Mouse (Mus musculus) MEL (cell line): ENCODE data around the gene Gdf11. TPM values are rescaled to one million over a fixed set of nuclear protein-coding genes. Genes with fewer than 3 reads are reported as not detected.

Experiments used
- DNase-seq: peaks from one replicate; pipeline ENCODE4 v3.0.0; 2011; ENCODE audit warnings: low read depth, low spot score
- H3K27ac ChIP-seq: 2 replicates; pipeline ENCODE4 v1.5.1; 2012; ENCODE audit warnings: low read depth, mild to moderate bottlenecking, control low read depth, low read length, moderate library complexity; ENCODE audit not compliant: control insufficient read depth
- H3K27me3 ChIP-seq, 2 experiments: fragments of 150-350 bp in 1 of 2; sonication (generic) in 1 of 2; 2 replicates each; pipeline ENCODE4 v1.6.1; 2012; ENCODE audit warnings: low read length in 2 of 2, mild to moderate bottlenecking in 2 of 2, improper control_type of control experiment in 1 of 2, moderate library complexity in 1 of 2; ENCODE audit not compliant: insufficient read depth in 2 of 2, control insufficient read depth in 1 of 2
- H3K36me3 ChIP-seq, 2 experiments: 2 replicates each; pipeline ENCODE4 v1.6.1; 2012 to 2014; ENCODE audit warnings: low read length in 2 of 2, improper control_type of control experiment in 1 of 2, inconsistent platforms in 1 of 2, mild to moderate bottlenecking in 1 of 2; ENCODE audit not compliant: insufficient read depth in 2 of 2, control insufficient read depth in 1 of 2
- H3K4me1 ChIP-seq, 2 experiments: fragments of 150-350 bp in 1 of 2; sonication (generic) in 1 of 2; 2 replicates each; pipeline ENCODE4 v1.6.1; 2012; ENCODE audit warnings: low read length in 2 of 2, improper control_type of control experiment in 1 of 2, mild to moderate bottlenecking in 1 of 2; ENCODE audit not compliant: insufficient read depth in 2 of 2, control insufficient read depth in 1 of 2
- H3K4me3 ChIP-seq, 2 experiments: fragments of 150-350 bp in 1 of 2; sonication (generic) in 1 of 2; 2 replicates each; pipeline ENCODE4 v1.5.1; 2012; ENCODE audit warnings: low read depth in 2 of 2, low read length in 2 of 2, mild to moderate bottlenecking in 2 of 2, moderate library complexity in 2 of 2, control low read depth in 1 of 2, improper control_type of control experiment in 1 of 2; ENCODE audit not compliant: control insufficient read depth in 1 of 2, insufficient read depth in 1 of 2
- H3K79me2 ChIP-seq: 2 replicates; pipeline ENCODE4 v1.6.1; 2012; ENCODE audit warnings: mild to moderate bottlenecking, low read length, moderate library complexity; ENCODE audit not compliant: control insufficient read depth, poor library complexity, insufficient read depth
- H3K9ac ChIP-seq: 2 replicates; pipeline ENCODE4 v1.6.1; 2012; ENCODE audit warnings: low read depth, mild to moderate bottlenecking, control low read depth, low read length, moderate library complexity; ENCODE audit not compliant: control insufficient read depth, poor library complexity, severe bottlenecking
- H3K9me3 ChIP-seq: fragments of 150-350 bp; sonication (generic); replicated peaks from 2 replicates; pipeline ENCODE4 v1.6.1; 2012; ENCODE audit warnings: mild to moderate bottlenecking, low read length, improper control_type of control experiment, moderate library complexity; ENCODE audit not compliant: insufficient read depth
- CHD2 ChIP-seq: IDR thresholded peaks from 2 replicates; pipeline ENCODE4 v1.6.1; 2011; ENCODE audit warnings: low read length, improper control_type of control experiment
- E2F4 ChIP-seq: IDR thresholded peaks from 2 replicates; pipeline ENCODE4 v1.6.1; 2011; ENCODE audit warnings: low read depth, low read length, improper control_type of control experiment, borderline replicate concordance
- ELF1 ChIP-seq: IDR thresholded peaks from 2 replicates; pipeline ENCODE4 v1.6.1; 2014; ENCODE audit warnings: low read depth, mild to moderate bottlenecking, inconsistent platforms, low read length, improper control_type of control experiment, moderate library complexity
- ETS1 ChIP-seq: IDR thresholded peaks from 2 replicates; pipeline ENCODE4 v1.6.1; 2012; ENCODE audit warnings: low read depth, mild to moderate bottlenecking, inconsistent platforms, low read length, improper control_type of control experiment, moderate library complexity
- GATA1 ChIP-seq: IDR thresholded peaks from 2 replicates; pipeline ENCODE4 v1.6.1; 2011; ENCODE audit warnings: low read depth, low read length, improper control_type of control experiment
- JUND ChIP-seq: IDR thresholded peaks from 2 replicates; pipeline ENCODE4 v1.6.1; 2011; ENCODE audit warnings: low read depth, mild to moderate bottlenecking, improper control_type of control experiment, low read length
- KAT2A ChIP-seq: conservative IDR thresholded peaks from 2 replicates; pipeline ENCODE4 v1.6.1; 2012; ENCODE audit warnings: low read depth, low read length, improper control_type of control experiment, inconsistent platforms
- MAX ChIP-seq: IDR thresholded peaks from 2 replicates; pipeline ENCODE4 v1.6.1; 2011; ENCODE audit warnings: low read length, improper control_type of control experiment
- MAZ ChIP-seq: IDR thresholded peaks from 2 replicates; pipeline ENCODE4 v1.6.1; 2012; ENCODE audit warnings: low read depth, mild to moderate bottlenecking, inconsistent platforms, low read length, improper control_type of control experiment
- MEF2A ChIP-seq: IDR thresholded peaks from 2 replicates; pipeline ENCODE4 v1.6.1; 2014; ENCODE audit warnings: low read depth, mild to moderate bottlenecking, inconsistent platforms, low read length, improper control_type of control experiment; ENCODE audit not compliant: poor library complexity, insufficient replicate concordance, severe bottlenecking; ENCODE audit errors: extremely low read depth
- MYC ChIP-seq: IDR thresholded peaks from 2 replicates; pipeline ENCODE4 v1.6.1; 2011; ENCODE audit warnings: low read depth, mild to moderate bottlenecking, low read length, improper control_type of control experiment, moderate library complexity
- NRF1 ChIP-seq: IDR thresholded peaks from 2 replicates; pipeline ENCODE4 v1.6.1; 2014; ENCODE audit warnings: low read depth, mild to moderate bottlenecking, inconsistent platforms, low read length, improper control_type of control experiment, moderate library complexity; ENCODE audit not compliant: poor library complexity, insufficient read depth, severe bottlenecking
- POLR2AphosphoS2 ChIP-seq: IDR thresholded peaks from 2 replicates; pipeline ENCODE4 v1.6.1; 2011; ENCODE audit warnings: low read length, improper control_type of control experiment
- POLR2AphosphoS5 ChIP-seq: IDR thresholded peaks from 2 replicates; pipeline ENCODE4 v1.6.1; 2012; ENCODE audit warnings: low read depth, borderline replicate concordance, mild to moderate bottlenecking, inconsistent platforms, low read length, moderate library complexity, mixed read lengths
- RAD21 ChIP-seq: IDR thresholded peaks from 2 replicates; pipeline ENCODE4 v1.6.1; 2011; ENCODE audit warnings: mild to moderate bottlenecking, low read depth, low read length, improper control_type of control experiment
- TAL1 ChIP-seq: IDR thresholded peaks from 2 replicates; pipeline ENCODE4 v1.6.1; 2012; ENCODE audit warnings: mild to moderate bottlenecking, inconsistent platforms, low read length, moderate library complexity, mixed read lengths
- TCF12 ChIP-seq: IDR thresholded peaks from 2 replicates; pipeline ENCODE4 v1.6.1; 2014; ENCODE audit warnings: low read depth, mild to moderate bottlenecking, inconsistent platforms, low read length, improper control_type of control experiment, moderate library complexity
- USF2 ChIP-seq, 2 experiments: IDR thresholded peaks; 2 replicates each; pipeline ENCODE4 v1.6.1; 2011 to 2012; ENCODE audit warnings: improper control_type of control experiment in 2 of 2, low read length in 2 of 2, borderline replicate concordance in 1 of 2, inconsistent platforms in 1 of 2, low read depth in 1 of 2, mild to moderate bottlenecking in 1 of 2; ENCODE audit not compliant: insufficient read depth in 1 of 2
- ZC3H11A ChIP-seq: IDR thresholded peaks from 2 replicates; pipeline ENCODE4 v1.6.1; 2012; ENCODE audit warnings: low read depth, mild to moderate bottlenecking, inconsistent platforms, low read length, improper control_type of control experiment
- ZKSCAN1 ChIP-seq: IDR thresholded peaks from 2 replicates; pipeline ENCODE4 v1.6.1; 2012; ENCODE audit warnings: low read depth, mild to moderate bottlenecking, inconsistent platforms, low read length, improper control_type of control experiment, moderate library complexity
- polyA plus RNA-seq, 2 experiments: library from polyadenylated mRNA; stranded (reverse) in 1 of 2; unstranded in 1 of 2; fragments of >175 nt in 1 of 2; fragments of >200 nt in 1 of 2; gene quantifications; 2 replicates each; pipeline versions ENCODE4 v1.2.1 to v1.2.4; 2012; ENCODE audit warnings: low replicate concordance in 2 of 2, low read depth in 1 of 2; ENCODE audit not compliant: insufficient read length in 2 of 2, insufficient read depth in 1 of 2, missing spikeins in 1 of 2
- total RNA-seq: library from RNA; depleted of rRNA; stranded (reverse); fragments of 300-350 nt; gene quantifications from 2 replicates; pipeline ENCODE4 v1.2.3, GENCODE M21; 2012

The Gdf11 gene
- total and polyA plus RNA-seq, 3 experiments = 2.3 to 2.8 TPM; not detected in 1

DNA sequence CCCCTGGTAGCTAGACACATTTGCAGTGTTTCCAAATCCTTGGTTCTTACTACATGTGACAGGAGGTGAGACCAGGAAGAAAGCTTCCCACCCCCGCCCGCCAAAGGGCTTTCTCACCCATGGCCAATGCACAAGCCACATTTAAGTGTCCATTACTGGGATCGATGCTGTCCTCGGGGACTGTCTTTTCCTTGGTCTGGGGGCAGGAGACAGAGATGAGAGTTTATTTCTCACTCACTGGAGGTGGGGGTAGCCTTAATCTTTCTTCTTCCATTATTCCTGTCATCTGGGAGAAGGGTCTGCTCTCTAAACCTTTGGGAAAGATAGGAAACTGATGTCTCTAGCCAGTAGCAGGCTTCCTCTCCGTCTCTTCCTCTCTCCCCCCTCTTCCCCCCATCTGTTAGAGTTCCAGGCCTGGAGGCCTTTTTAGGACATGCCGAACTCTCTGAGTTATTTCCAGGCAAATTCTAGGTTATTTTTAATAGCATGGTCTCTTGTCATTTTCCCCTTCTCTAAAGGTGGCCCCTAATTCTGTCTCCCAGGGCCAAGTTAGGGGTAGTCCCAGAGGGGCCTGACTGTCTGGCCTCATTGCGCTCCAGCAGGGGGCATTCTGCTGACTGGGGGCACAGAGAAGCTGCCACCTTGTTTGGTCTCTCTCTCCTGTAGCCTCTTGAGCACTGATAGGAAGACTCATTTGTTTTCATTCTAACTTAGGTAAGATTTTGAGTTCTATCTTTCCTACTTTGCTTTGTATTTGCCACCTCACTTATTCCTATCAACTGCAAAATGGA, 43.7 kb upstream of the Gdf11 start:
- no peak for TF ChIP-seq KAT2A
- TF ChIP-seq TCF12 = no peak
- TF ChIP-seq USF2 (IDR thresholded peaks at IDR 0.05; ENCODE audit: borderline replicate concordance in 1 of 2, insufficient read depth in 1 of 2, low read depth in 1 of 2, low read length in 2 of 2) = no peak
- no peak for TF ChIP-seq TAL1
- no peak for TF ChIP-seq MAX
- no peak for TF ChIP-seq POLR2AphosphoS5
- no peak for TF ChIP-seq CHD2
- DNase-seq = no peak
- no peaks in the 10 kb centered on the region for H3K4me1 ChIP-seq
- no peaks in the 10 kb centered on the region for H3K36me3 ChIP-seq
- H3K9me3 ChIP-seq = no peaks in the 10 kb centered on the region
- no peak overlapping the region for H3K27ac ChIP-seq
- H3K79me2 ChIP-seq = no peaks in the 10 kb centered on the region
- no peak overlapping the region for H3K4me3 ChIP-seq
- no peak overlapping the region for H3K9ac ChIP-seq
- peaks cover 2 to 5% of the 10 kb centered on the region in 2 experiments; a peak in 3 of 4 replicates for H3K27me3 ChIP-seq

DNA sequence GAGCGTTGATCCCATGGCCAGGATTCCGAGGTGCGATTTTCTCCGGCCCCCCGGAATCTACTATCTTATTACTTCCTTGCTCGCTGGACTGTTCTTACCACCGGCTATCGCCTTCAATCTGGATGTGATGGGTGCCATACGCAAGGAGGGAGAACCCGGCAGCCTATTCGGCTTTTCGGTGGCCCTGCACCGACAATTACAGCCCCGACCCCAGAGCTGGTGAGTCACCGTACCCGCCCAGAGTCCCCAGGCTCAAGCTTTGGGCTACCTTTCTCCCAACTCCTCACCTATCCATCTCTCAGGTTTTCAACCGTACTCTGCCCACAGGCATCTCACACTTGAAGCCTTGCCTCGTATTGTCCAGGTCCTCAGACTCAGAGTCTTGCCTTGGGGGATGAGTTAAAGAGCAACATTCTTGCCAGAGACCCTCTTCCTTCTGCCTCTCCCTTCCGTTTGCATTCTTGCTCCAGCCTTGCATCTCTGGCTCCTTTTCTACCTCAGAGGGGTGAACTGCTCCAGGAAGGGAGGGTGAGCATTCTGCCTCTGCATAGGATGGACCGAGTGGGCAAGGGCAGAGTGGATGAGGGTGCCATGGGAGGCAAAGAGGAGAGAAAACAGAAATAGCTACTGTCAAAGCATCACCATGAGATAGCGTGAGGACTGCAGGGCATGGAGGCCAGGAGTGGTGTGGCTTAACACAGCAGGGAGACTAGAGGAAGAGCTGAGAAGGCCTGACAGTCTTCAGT, 42.6 kb upstream of the Gdf11 start:
- H3K36me3 ChIP-seq = no peaks in the 10 kb centered on the region
- H3K9me3 ChIP-seq = no peaks in the 10 kb centered on the region
- TF ChIP-seq JUND (no peak), E2F4 (no peak)
- peaks cover 2 to 8% of the 10 kb centered on the region in 2 experiments; a peak in 3 of 4 replicates for H3K27me3 ChIP-seq
- no peak overlapping the region for H3K27ac ChIP-seq
- H3K4me3 ChIP-seq = no peak overlapping the region
- no peak overlapping the region for H3K9ac ChIP-seq
- DNase-seq = no peak
- H3K79me2 ChIP-seq = no peaks in the 10 kb centered on the region
- H3K4me1 ChIP-seq = no peaks in the 10 kb centered on the region

- H3K4me3 ChIP-seq = no peak within 1 kb of the TSS
- H3K9ac ChIP-seq = no peak within 1 kb of the TSS
- H3K4me1 ChIP-seq = no peaks in the 10 kb centered on the region
- no peak for DNase-seq
- H3K27ac ChIP-seq = no peak within 1 kb of the TSS
- peaks cover 2 to 9% of the 10 kb centered on the region in 2 experiments; a peak in 3 of 4 replicates for H3K27me3 ChIP-seq
- H3K79me2 ChIP-seq = no peaks in the 10 kb centered on the region
- no peaks in the 10 kb centered on the region for H3K36me3 ChIP-seq
- no peaks in the 10 kb centered on the region for H3K9me3 ChIP-seq
- no peak for TF ChIP-seq POLR2AphosphoS2
- TF ChIP-seq MEF2A = no peak
- TF ChIP-seq MAZ = no peak
- no peak for TF ChIP-seq ZKSCAN1
- no peak for TF ChIP-seq KAT2A
- no peak for TF ChIP-seq ELF1
- TF ChIP-seq GATA1 = no peak
- no peak for TF ChIP-seq ZC3H11A
- TF ChIP-seq E2F4 = no peak
- no peak for TF ChIP-seq JUND
- TF ChIP-seq ETS1 = no peak
- TF ChIP-seq USF2 (IDR thresholded peaks at IDR 0.05; ENCODE audit: borderline replicate concordance in 1 of 2, insufficient read depth in 1 of 2, low read depth in 1 of 2, low read length in 2 of 2) = no peak
- TF ChIP-seq MAX = no peak
- TF ChIP-seq MYC = no peak
- TF ChIP-seq RAD21 = no peak
- no peak for TF ChIP-seq POLR2AphosphoS5
- TF ChIP-seq NRF1 = no peak
Measured at GRCm38 (mm10) chr10:128933574-128933973, 42.1 kb upstream of the Gdf11 start, which contains the start of gene Itga7. TSS of gene Itga7 (plus strand) at chr10:128933818.
